Mouse (Mus musculus) fibroblast of lung, adult 2 months (primary cell): ENCODE results near the gene Ankub1.

Source experiments
- DNase-seq: peaks from one replicate; pipeline ENCODE4 v3.0.0-alpha.2; 2011; ENCODE audit warnings: low read depth

Gene Ankub1

GRCm38 (mm10) chr3:57692719-57693118 lies at the start of gene Ankub1:
TSS of gene Ankub1 (minus strand) at chr3:57692799.
- DNase-seq = peak; percentile 1

GRCm38 (mm10) chr3:57739830-57740229 lies 47.2 kb upstream of the Ankub1 start:
- no peak for DNase-seq

GRCm38 (mm10) chr3:57736419-57737095 lies 44.0 kb upstream of the Ankub1 start:
- DNase-seq = peak; percentile 18

GRCm38 (mm10) chr3:57735511-57736370 lies 43.1 kb upstream of the Ankub1 start, which contains the start of gene Rnf13:
TSS of gene Rnf13 (plus strand) at chr3:57736062.
- peak; percentile 95 for DNase-seq

GRCm38 (mm10) chr3:57732206-57732915 lies 39.8 kb upstream of the Ankub1 start:
- no peak for DNase-seq

GRCm38 (mm10) chr3:57714151-57714550 lies 21.6 kb upstream of the Ankub1 start:
- DNase-seq = no peak

GRCm38 (mm10) chr3:57696779-57697178 lies 4.2 kb upstream of the Ankub1 start:
- DNase-seq = no peak

GRCm38 (mm10) chr3:57696249-57696648 lies 3.6 kb upstream of the Ankub1 start:
- no peak for DNase-seq

GRCm38 (mm10) chr3:57691772-57692171 lies 827 bp downstream of the Ankub1 start:
- DNase-seq = no peak

- no peak for DNase-seq
These were observed 14.8 kb downstream of the Ankub1 start for GRCm38 (mm10) chr3:57677786-57678185.

GRCm38 (mm10) chr3:57674075-57674474 lies 18.5 kb downstream of the Ankub1 start:
- no peak for DNase-seq

- DNase-seq = no peak
These were observed 19.0 kb downstream of the Ankub1 start for GRCm38 (mm10) chr3:57673586-57673985.

- peak; percentile 69 for DNase-seq
These were observed 25.4 kb downstream of the Ankub1 start for GRCm38 (mm10) chr3:57667054-57667723.

- DNase-seq = no peak
These were observed 26.7 kb downstream of the Ankub1 start for GRCm38 (mm10) chr3:57665880-57666279.

GRCm38 (mm10) chr3:57664682-57665081 lies 27.9 kb downstream of the Ankub1 start:
- no peak for DNase-seq

- peak; percentile 44 for DNase-seq
These were observed 28.9 kb downstream of the Ankub1 start for GRCm38 (mm10) chr3:57663731-57664130.

- DNase-seq = no peak
These were observed 34.0 kb downstream of the Ankub1 start for GRCm38 (mm10) chr3:57658608-57659007.

- no peak for DNase-seq
These were observed 39.0 kb downstream of the Ankub1 start for GRCm38 (mm10) chr3:57653646-57654045.

- DNase-seq = no peak
These were observed 40.1 kb downstream of the Ankub1 start for GRCm38 (mm10) chr3:57652485-57652884.

- DNase-seq = no peak
These were observed 40.7 kb downstream of the Ankub1 start for GRCm38 (mm10) chr3:57651865-57652259.

GRCm38 (mm10) chr3:57651231-57651864 lies 41.3 kb downstream of the Ankub1 start, which contains the start of gene Commd2:
TSS of gene Commd2 (minus strand) at chr3:57651715.
- peak; percentile 65 for DNase-seq
